Mouse (Mus musculus): ENCODE results near the gene Ptprn2. TPM values are rescaled to one million over a fixed set of nuclear protein-coding genes. Genes with fewer than 3 reads are reported as not detected.

Gene Ptprn2
- polyA plus RNA-seq, 3 experiments from 2014 or later, result 0.14 TPM; not detected in 2

GRCm38 (mm10) chr12:117077664-117078063, 592.1 kb downstream of the Ptprn2 start:
- no peak for ATAC-seq

GRCm38 (mm10) chr12:117078945-117079344, 593.4 kb downstream of the Ptprn2 start:
- ATAC-seq, result no peak

- ATAC-seq, result no peak
Measured at GRCm38 (mm10) chr12:117079724-117080123, 594.2 kb downstream of the Ptprn2 start.

- no peak for ATAC-seq
Measured at GRCm38 (mm10) chr12:117083856-117084701, 598.6 kb downstream of the Ptprn2 start.

- no peak for ATAC-seq
Measured at GRCm38 (mm10) chr12:117084702-117085409, 599.3 kb downstream of the Ptprn2 start.

- ATAC-seq, result no peak
Measured at GRCm38 (mm10) chr12:117085661-117086335, 600.3 kb downstream of the Ptprn2 start.

- ATAC-seq, result no peak
Measured at GRCm38 (mm10) chr12:117092345-117093107, 607.0 kb downstream of the Ptprn2 start.

GRCm38 (mm10) chr12:117095941-117096340, 610.4 kb downstream of the Ptprn2 start:
- no peak for ATAC-seq

GRCm38 (mm10) chr12:117098295-117098694, 612.8 kb downstream of the Ptprn2 start:
- no peak for ATAC-seq

- ATAC-seq, result no peak
Measured at GRCm38 (mm10) chr12:117106696-117107095, 621.2 kb downstream of the Ptprn2 start.

GRCm38 (mm10) chr12:117107143-117107616, 621.7 kb downstream of the Ptprn2 start:
- no peak for ATAC-seq

GRCm38 (mm10) chr12:117115254-117115865, 629.8 kb downstream of the Ptprn2 start:
- no peak for ATAC-seq

- no peak for ATAC-seq
Measured at GRCm38 (mm10) chr12:117127078-117127477, 641.6 kb downstream of the Ptprn2 start.

- ATAC-seq, result no peak
Measured at GRCm38 (mm10) chr12:117127485-117127884, 642.0 kb downstream of the Ptprn2 start.

- ATAC-seq, result no peak
Measured at GRCm38 (mm10) chr12:117132095-117132494, 646.6 kb downstream of the Ptprn2 start.

- ATAC-seq, result no peak
Measured at GRCm38 (mm10) chr12:117135205-117135604, 649.7 kb downstream of the Ptprn2 start.

- ATAC-seq, result no peak
Measured at GRCm38 (mm10) chr12:117136472-117137010, 651.0 kb downstream of the Ptprn2 start.

GRCm38 (mm10) chr12:117140901-117141300, 655.4 kb downstream of the Ptprn2 start:
- no peak for ATAC-seq

- no peak for ATAC-seq
Measured at GRCm38 (mm10) chr12:117141394-117141793, 655.9 kb downstream of the Ptprn2 start.

- no peak for ATAC-seq
Measured at GRCm38 (mm10) chr12:117149176-117149575, 663.7 kb downstream of the Ptprn2 start.

GRCm38 (mm10) chr12:117150611-117151395, 665.3 kb downstream of the Ptprn2 start:
- ATAC-seq, result no peak
